Mouse (Mus musculus): Measurements from ENCODE around the gene Rasgrp3.
A peak's percentile ranks its signal among the peaks of the same experiment; 100 is the strongest.
"Not testable (repeated sequence)": the region's sequence is repeated elsewhere in the genome, so short reads cannot be mapped to it uniquely, and the experiment has no call there.

The Rasgrp3 gene

GRCm38 (mm10) chr17:75435599-75435998 lies at the start of gene Rasgrp3:
Rasgrp3 (plus strand) TSS chr17:75435896.
- DNase-seq = peak; percentile 35 to 61

DNA sequence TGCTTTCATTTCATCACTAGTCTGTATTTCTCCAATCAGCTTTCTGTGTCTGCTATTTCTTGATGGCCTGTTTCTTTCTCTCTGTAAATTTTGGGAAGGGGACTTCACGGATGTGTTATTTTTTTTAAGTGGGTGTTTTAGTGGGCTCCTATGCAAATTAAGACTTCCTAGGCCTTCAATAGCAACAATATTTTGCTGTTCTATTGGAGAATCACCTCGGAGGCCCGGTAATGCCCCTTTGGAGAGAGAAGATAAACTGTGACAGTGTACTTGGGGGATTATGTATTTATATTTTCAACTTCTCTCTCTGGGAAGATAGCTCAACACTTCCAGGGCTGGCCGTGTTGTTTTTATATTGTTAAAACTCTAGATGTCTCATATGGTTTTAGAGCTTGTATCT lies 47.3 kb upstream of the Rasgrp3 start:
- no peak for DNase-seq

- DNase-seq = no peak
Observed at GRCm38 (mm10) chr17:75390142-75390541, 45.6 kb upstream of the Rasgrp3 start.

- DNase-seq = no peak
Observed at GRCm38 (mm10) chr17:75391429-75392192, 44.1 kb upstream of the Rasgrp3 start.

GRCm38 (mm10) chr17:75406405-75406804 lies 29.3 kb upstream of the Rasgrp3 start:
- peak; percentile 29 to 43 for DNase-seq

- DNase-seq = no peak
Observed at GRCm38 (mm10) chr17:75416861-75417260, 18.8 kb upstream of the Rasgrp3 start.

DNA sequence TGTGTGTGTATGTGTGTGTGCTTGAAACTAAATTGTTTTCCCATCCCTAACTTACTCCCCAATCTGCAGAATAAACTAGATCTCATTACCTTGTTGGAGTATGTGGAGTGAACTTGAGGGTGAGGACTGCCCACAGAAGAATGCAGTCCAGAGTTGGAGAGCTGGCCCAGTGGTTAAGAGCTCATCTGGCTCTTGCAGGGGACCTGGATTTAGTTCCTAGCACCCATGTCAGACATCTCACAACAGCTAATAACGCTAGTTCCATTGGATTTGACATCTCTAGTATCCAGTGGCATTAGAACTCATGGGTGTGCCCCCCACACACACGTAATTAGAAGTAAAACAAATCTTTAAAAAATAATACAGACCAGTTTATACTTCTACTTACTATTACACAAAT lies 1.5 kb upstream of the Rasgrp3 start:
- DNase-seq = no peak

GRCm38 (mm10) chr17:75434871-75435270 lies 825 bp upstream of the Rasgrp3 start:
- no peak for DNase-seq

DNA sequence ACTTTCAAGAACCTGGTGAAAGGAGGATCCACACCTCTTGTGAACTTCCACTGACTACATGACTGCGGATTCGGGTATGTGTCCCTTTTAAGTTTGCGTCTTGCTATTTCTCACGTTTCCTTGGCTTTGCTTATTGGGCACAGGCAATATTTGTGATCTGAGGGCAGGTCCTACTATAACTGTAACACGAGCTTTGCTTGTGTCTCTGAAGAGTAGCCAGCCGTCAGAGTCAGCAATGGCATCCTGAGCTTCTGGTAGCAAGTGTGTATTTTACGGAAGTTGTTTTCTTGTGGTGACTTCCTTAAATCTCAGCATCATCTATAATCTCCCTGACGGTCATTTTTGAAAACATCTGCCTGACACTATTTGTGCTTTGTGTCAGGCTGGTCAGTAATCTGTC lies 399 bp downstream of the Rasgrp3 start:
- DNase-seq = peak in 1 of 2 experiments; percentile 11

DNA sequence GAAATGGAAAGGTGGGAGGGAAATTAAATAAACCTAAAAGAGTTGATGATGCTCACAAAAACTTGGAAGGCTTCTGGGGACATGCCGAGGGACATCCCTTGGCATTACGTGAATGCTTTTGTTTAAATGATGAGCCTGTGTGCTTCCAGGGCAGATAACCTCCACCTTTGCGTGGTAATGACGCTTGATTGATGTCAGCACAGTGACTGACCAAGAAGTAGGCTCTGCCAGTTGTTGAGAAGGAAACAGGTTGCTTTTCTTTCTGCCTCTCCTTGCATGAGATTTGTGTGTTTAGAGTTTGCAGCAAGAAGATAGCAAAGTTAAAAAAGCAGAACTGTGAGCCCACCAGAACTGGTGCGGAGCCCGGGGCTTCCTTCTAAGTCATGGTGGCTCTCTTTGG lies 1.1 kb downstream of the Rasgrp3 start:
- DNase-seq = no peak

GRCm38 (mm10) chr17:75437239-75437750 lies 1.6 kb downstream of the Rasgrp3 start:
- DNase-seq = peak in 1 of 2 experiments; percentile 11

DNA sequence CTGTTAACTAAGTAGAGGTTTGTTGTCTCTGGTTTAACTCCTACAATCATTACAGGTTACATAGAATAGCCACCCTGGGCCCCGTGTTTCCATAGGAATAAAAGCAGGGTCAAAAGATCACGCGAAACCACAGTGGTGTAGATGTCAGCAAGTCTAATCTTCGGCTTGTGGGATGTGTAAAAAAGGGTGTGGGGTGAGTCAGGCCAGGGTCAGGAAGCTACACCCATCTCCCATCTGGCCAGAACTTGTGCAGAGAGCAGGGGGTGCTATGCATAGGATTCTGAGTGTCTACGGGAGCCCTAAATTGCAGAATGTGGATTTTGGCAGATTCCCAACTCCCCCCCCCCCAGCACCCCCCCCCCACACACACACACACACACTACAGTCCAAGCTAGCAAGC lies 2.5 kb downstream of the Rasgrp3 start:
- DNase-seq = peak; percentile 13 to 20

- DNase-seq = no peak
Observed at GRCm38 (mm10) chr17:75439062-75439461, 3.4 kb downstream of the Rasgrp3 start.

DNA sequence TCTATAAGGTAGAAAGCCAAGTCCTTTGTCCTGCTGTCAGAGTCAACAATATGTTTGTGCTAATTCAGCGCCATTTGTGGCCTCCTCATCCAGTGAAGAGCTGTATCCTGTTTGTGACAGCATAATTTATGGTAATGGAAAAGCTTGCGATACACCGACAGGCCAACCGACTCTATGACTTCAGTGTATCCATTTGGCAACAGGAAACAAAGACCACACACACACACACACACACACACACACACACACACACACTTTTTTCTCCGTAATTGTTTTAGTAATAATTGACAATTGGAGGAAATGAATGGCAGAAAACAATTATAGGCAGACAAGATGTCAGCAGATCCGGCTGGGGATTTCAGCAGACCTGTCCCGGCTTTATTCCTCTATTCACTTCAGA lies 4.9 kb downstream of the Rasgrp3 start:
- peak; percentile 58 to 63 for DNase-seq

DNA sequence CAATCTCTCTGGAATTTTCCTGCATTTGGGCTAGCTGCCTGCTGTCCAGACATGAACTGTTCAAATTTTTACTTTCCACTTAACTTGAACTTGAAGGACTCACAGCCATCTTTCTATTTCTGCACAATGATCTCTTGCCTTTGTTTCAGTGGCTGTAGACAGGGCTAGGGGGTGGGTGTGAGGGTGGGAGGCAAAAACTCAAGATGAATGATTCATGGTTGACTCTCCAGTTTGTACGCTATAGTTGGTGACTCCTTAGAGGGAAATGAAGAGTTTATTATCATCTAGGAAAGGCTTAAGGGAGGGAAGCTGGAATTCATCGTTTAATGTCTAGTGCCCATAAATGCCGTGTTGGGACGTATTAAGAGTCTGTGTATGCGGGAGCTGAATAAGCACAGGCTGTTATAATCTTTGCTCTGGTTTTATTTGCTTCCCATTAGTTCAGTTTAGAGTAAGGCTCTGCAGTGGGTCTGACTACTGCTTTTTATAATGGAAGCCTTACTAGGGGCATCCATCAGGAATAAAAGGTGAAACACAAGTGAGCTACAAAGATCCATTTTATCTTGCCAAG lies 5.6 kb downstream of the Rasgrp3 start:
- DNase-seq = no peak

DNA sequence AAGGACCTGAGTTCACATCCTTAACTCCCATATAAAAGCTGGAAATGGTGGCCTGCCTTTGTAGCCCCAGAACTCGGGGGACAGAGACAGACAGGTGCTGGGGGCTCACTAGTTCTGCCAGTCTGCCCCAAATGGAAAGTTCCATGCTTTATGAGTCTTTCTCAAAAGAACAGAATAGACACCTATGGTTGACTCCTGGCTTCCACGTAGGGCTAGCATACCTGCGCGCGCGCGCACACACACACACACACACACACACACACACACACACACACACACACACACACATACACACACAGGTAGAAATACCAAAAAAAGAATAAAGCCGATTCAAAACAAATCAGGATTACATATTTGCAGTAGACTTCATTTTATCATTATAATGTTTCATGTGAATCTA lies 6.7 kb downstream of the Rasgrp3 start:
- no peak for DNase-seq

- no peak for DNase-seq
Observed at GRCm38 (mm10) chr17:75443064-75443621, 7.4 kb downstream of the Rasgrp3 start.

GRCm38 (mm10) chr17:75448257-75448656 lies 12.6 kb downstream of the Rasgrp3 start:
- no peak for DNase-seq

DNA sequence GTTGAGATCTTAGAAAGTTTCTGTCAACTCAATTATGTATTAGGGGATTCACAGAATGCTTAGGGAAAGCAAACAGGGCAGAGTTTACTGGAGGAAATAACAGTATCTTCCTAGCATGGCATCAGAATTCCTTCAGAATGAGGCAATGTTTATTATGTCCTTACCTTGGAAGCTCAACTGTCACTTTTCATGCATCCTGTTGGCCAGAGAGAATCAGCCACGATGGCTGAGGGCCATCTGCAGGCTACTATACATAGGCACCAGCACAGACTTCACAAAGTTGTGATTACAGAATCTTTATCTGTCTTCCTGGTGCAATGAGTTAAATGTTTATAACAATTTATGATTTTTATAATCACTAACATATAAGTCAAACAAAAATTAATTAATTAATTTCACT lies 13.3 kb downstream of the Rasgrp3 start:
- DNase-seq = no peak

DNA sequence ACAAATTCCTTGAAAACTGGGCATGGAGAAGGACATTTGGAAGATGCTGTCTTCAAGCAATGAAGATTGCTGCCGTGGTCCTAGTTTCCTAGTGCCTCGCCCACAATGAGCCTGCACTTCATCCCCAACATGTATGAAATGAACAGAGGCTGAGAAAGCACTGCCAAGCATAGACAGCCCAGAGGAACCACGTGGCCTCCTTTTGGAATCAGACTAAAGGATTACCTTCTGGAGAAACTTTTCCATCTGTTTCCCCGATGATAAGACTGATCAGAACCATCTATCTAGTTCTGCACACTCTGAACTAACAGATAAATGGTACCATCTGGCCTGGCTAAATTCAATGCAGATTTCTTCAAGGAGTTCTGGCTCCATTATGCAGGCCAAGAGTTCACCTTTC lies 16.6 kb downstream of the Rasgrp3 start:
- no peak for DNase-seq

DNA sequence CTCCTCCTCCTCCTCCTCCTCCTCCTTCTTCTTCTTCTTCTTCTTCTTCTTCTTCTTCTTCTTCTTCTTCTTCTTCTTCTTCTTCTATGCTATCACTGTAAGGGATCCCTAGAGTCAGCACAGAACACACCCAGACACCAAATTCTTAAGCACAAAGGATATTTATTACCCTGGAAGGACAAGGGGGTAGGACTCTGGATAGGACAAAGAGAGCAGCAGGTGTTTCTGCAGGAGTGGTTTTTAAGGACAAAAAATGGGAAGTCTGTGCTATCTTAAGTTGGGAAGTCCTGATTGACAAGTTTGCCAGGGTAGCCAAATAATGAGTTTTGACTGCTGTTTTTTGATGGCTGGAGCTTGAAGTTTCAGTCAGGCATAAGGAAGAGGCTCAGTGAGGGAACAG lies 17.9 kb downstream of the Rasgrp3 start:
- no peak for DNase-seq

- DNase-seq = not testable (repeated sequence)
Observed at GRCm38 (mm10) chr17:75456096-75456495, 20.4 kb downstream of the Rasgrp3 start.

DNA sequence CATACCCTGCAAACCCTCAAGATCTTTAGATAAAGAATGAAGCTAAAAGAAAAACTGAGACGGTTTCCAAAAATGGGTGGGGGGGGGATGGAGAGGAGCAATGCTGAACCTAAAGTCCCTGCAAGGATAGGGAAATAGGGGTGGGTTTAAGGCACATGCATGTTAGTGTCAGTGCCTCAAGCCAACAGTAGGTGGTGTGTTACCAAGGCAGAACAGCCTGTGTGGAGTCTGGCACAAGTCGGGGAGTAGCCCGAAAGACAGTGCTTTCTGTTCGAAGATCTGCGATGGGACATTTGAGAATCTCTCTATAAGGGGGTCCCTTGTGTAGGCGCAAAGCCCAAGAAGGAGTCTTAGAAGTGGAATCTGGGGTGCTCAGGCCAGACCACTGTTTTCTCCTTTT lies 24.9 kb downstream of the Rasgrp3 start:
- no peak for DNase-seq

- DNase-seq = no peak
Observed at GRCm38 (mm10) chr17:75461771-75462170, 26.1 kb downstream of the Rasgrp3 start.
